ENCODE assay signal across 16 mouse cellular contexts in genomic region chr6:127321031-127321430, GRCm38 (mm10).
DNase-seq lines count a peak whose midpoint lies in the region; ATAC-seq and TF ChIP-seq lines count a peak whose summit lies in the region.
"Had no signal": no experiment of that assay in that cellular context is flagged by ENCODE, and none has a peak within 500 bp of the region (broad histone marks: within the 10 kb centered on the region; RNA-seq: fewer than 3 reads in every experiment).

No protein-coding gene starts in this region.

- ATAC-seq in liver, embryonic 14.5 days (ENCODE audit: insufficient read depth): peak; percentile 86
- no peak for ATAC-seq in midbrain, postnatal 0 days (ENCODE audit: low FRiP score)
- ATAC-seq: CD4-positive, CD25-positive, alpha-beta regulatory T cell, adult 4 months; inflammation-experienced regulatory T-cells, adult 6 months had no signal

- no peaks in the 10 kb centered on the region; the same call in none of the 2 replicates for H3K36me3 ChIP-seq in erythroblast, embryonic 14.5 days (ENCODE audit: control insufficient read depth)
- H3K36me3 ChIP-seq in liver, embryonic 14.5 days (replicated peaks; ENCODE audit: control insufficient read depth, insufficient read depth, low read depth): no peaks in the 10 kb centered on the region
- H3K36me3 ChIP-seq in midbrain, postnatal 0 days (ENCODE audit: insufficient read depth, low read length): no peaks in the 10 kb centered on the region
- H3K36me3 ChIP-seq: lung, embryonic 15.5 days; midbrain, embryonic 10.5 days had no signal

- peak overlapping the region; percentile 71 for H3K4me2 ChIP-seq in liver, embryonic 14.5 days (ENCODE audit: low read depth)
- H3K4me2 ChIP-seq in midbrain, postnatal 0 days (ENCODE audit: low read depth, low read length, poor library complexity, severe bottlenecking): no peak overlapping the region
- H3K4me2 ChIP-seq: lung, embryonic 15.5 days had no signal

- H3K9me3 ChIP-seq in erythroblast, embryonic 14.5 days (ENCODE audit: control insufficient read depth, low read length): no peaks in the 10 kb centered on the region
- H3K9me3 ChIP-seq in liver, embryonic 14.5 days (ENCODE audit: control insufficient read depth, low read length): no peaks in the 10 kb centered on the region
- no peaks in the 10 kb centered on the region for H3K9me3 ChIP-seq in midbrain, postnatal 0 days (ENCODE audit: low read length)
- H3K9me3 ChIP-seq: lung, embryonic 15.5 days; midbrain, embryonic 10.5 days had no signal

- H3K27me3 ChIP-seq in erythroblast, embryonic 14.5 days (ENCODE audit: control insufficient read depth): peaks cover 7% of the 10 kb centered on the region
- H3K27me3 ChIP-seq in liver, embryonic 14.5 days (ENCODE audit: control insufficient read depth, insufficient read depth, low read length): no peaks in the 10 kb centered on the region
- no peaks in the 10 kb centered on the region for H3K27me3 ChIP-seq in midbrain, postnatal 0 days (ENCODE audit: insufficient read depth, low read length)
- H3K27me3 ChIP-seq: lung, embryonic 15.5 days had no signal

- TF ChIP-seq CTCF in liver, embryonic 14.5 days (IDR thresholded peaks at IDR 0.05; ENCODE audit: low read depth): no peak
- TF ChIP-seq CTCF in midbrain, postnatal 0 days (IDR thresholded peaks at IDR 0.05): no peak

- H3K27ac ChIP-seq in liver, embryonic 14.5 days: peak overlapping the region; percentile 94
- H3K27ac ChIP-seq in midbrain, postnatal 0 days (ENCODE audit: low read depth, low read length): no peak overlapping the region
- H3K27ac ChIP-seq: lung, embryonic 15.5 days; midbrain, embryonic 10.5 days had no signal

- H3K9ac ChIP-seq in liver, embryonic 14.5 days (replicated peaks): peak overlapping the region; percentile 62
- H3K9ac ChIP-seq in midbrain, postnatal 0 days (replicated peaks; ENCODE audit: low read length, poor library complexity, severe bottlenecking): no peak overlapping the region
- H3K9ac ChIP-seq: lung, embryonic 15.5 days had no signal

- H3K4me3 ChIP-seq in erythroblast, embryonic 14.5 days (replicated peaks): peak overlapping the region; percentile 36
- H3K4me3 ChIP-seq in liver, embryonic 14.5 days (ENCODE audit: insufficient read depth in 1 of 2, low read depth in 2 of 2, low read length in 2 of 2): peak overlapping the region in 1 of 2 experiments; percentile 30; a peak in 2 of 4 replicates
- no peak overlapping the region for H3K4me3 ChIP-seq in midbrain, postnatal 0 days (ENCODE audit: low read depth, low read length)
- H3K4me3 ChIP-seq: lung, embryonic 15.5 days; midbrain, embryonic 10.5 days had no signal

- peak; percentile 28 for DNase-seq in spleen, adult 12 weeks (ENCODE audit: low spot score)
- DNase-seq in spleen, adult 18-20 months: no peak
- peak; percentile 77 to 83 (median 80) for DNase-seq in liver, embryonic 14.5 days (ENCODE audit: low read depth in 3 of 3, low spot score in 3 of 3)
- no peak for DNase-seq in midbrain, postnatal 0 days (ENCODE audit: low spot score)
- no peak for DNase-seq in cerebellum, postnatal 25 days
- DNase-seq in thymus, postnatal 14 days: no peak
- DNase-seq: cerebellum, adult 2 months; embryo, embryonic 11 days; heart, postnatal 14 days; kidney, postnatal 36 days; left cerebral cortex, postnatal 4 days had no signal

- H3K4me1 ChIP-seq in erythroblast, embryonic 14.5 days (ENCODE audit: control insufficient read depth): peaks cover 72% of the 10 kb centered on the region
- peaks cover 72 to 75% of the 10 kb centered on the region in 2 experiments for H3K4me1 ChIP-seq in liver, embryonic 14.5 days (replicated peaks; ENCODE audit: control insufficient read depth in 2 of 2, insufficient read depth in 2 of 2, low read length in 1 of 2)
- H3K4me1 ChIP-seq in midbrain, postnatal 0 days (ENCODE audit: insufficient read depth, low read length): no peaks in the 10 kb centered on the region

- TF ChIP-seq EP300 in liver, embryonic 14.5 days (IDR thresholded peaks at IDR 0.05; ENCODE audit: low read depth): peak; percentile 97

- 13% methylated on average over 3 of the region's 3 CpGs for WGBS in liver, embryonic 14.5 days (ENCODE audit: insufficient replicate concordance)
- WGBS in midbrain, postnatal 0 days: 83% methylated on average over 3 of the region's 3 CpGs

Comparison
In these comparisons a context has a peak if more than half of its experiments do, and no peak if none do; other contexts are left out.
1. DNase-seq: peak in spleen, adult 12 weeks (single experiment) and liver, embryonic 14.5 days (3 of 3); none in spleen, adult 18-20 months (0 of 2), midbrain, postnatal 0 days (single experiment), cerebellum, postnatal 25 days (0 of 2) and thymus, postnatal 14 days (single experiment).